Mouse (Mus musculus): ENCODE data around the gene Reck. TPM values are rescaled to one million over a fixed set of nuclear protein-coding genes. Genes with fewer than 3 reads are reported as not detected.

Reck gene
- total and polyA plus RNA-seq, 3 experiments, result 0.12 to 0.60 TPM; not detected in 1

- no peak for DNase-seq (ENCODE audit: low read depth, low spot score)
- no peak within 1 kb of the TSS for H3K9ac ChIP-seq (ENCODE audit: control insufficient read depth, low read depth, low read length, poor library complexity, severe bottlenecking)
- no peak within 1 kb of the TSS for H3K4me3 ChIP-seq (ENCODE audit: control insufficient read depth in 1 of 2, insufficient read depth in 1 of 2, low read depth in 2 of 2, low read length in 2 of 2)
- H3K79me2 ChIP-seq (ENCODE audit: control insufficient read depth, insufficient read depth, low read length, poor library complexity), result no peaks in the 10 kb centered on the region
- no peaks in the 10 kb centered on the region for H3K4me1 ChIP-seq (ENCODE audit: control insufficient read depth in 1 of 2, insufficient read depth in 2 of 2, low read length in 2 of 2)
- H3K36me3 ChIP-seq (ENCODE audit: control insufficient read depth in 1 of 2, insufficient read depth in 2 of 2, low read length in 2 of 2), result no peaks in the 10 kb centered on the region
- no peak within 1 kb of the TSS for H3K27ac ChIP-seq (ENCODE audit: control insufficient read depth, low read depth, low read length)
- peaks cover 3% of the 10 kb centered on the region in 2 experiments for H3K27me3 ChIP-seq (ENCODE audit: control insufficient read depth in 1 of 2, insufficient read depth in 2 of 2, low read length in 2 of 2)
- TF ChIP-seq NRF1 (IDR thresholded peaks at IDR 0.05; ENCODE audit: insufficient read depth, low read depth, low read length, poor library complexity, severe bottlenecking), result no peak
- no peak for TF ChIP-seq ZMIZ1 (IDR thresholded peaks at IDR 0.05; ENCODE audit: low read depth, low read length)
- TF ChIP-seq NELFE (IDR thresholded peaks at IDR 0.05; ENCODE audit: low read depth, low read length), result no peak
- no peak for TF ChIP-seq MAFK (IDR thresholded peaks at IDR 0.05; ENCODE audit: borderline replicate concordance, low read depth, low read length)
- TF ChIP-seq POLR2A (IDR thresholded peaks at IDR 0.05; ENCODE audit: control insufficient read depth in 1 of 2, insufficient read depth in 1 of 2, low read depth in 1 of 2, low read length in 2 of 2, poor library complexity in 1 of 2), result no peak
- H3K9me3 ChIP-seq (replicated peaks; ENCODE audit: insufficient read depth, low read length), result no peaks in the 10 kb centered on the region
These were observed 24.1 kb upstream of the Reck start, which contains the start of gene Olfr155 for GRCm38 (mm10) chr4:43851265-43851664. Gene Olfr155 (plus strand): TSS chr4:43851565.

GRCm38 (mm10) chr4:43854101-43854500, 21.2 kb upstream of the Reck start:
- no peak overlapping the region for H3K9ac ChIP-seq (ENCODE audit: control insufficient read depth, low read depth, low read length, poor library complexity, severe bottlenecking)
- H3K79me2 ChIP-seq (ENCODE audit: control insufficient read depth, insufficient read depth, low read length, poor library complexity), result no peaks in the 10 kb centered on the region
- no peaks in the 10 kb centered on the region for H3K9me3 ChIP-seq (replicated peaks; ENCODE audit: insufficient read depth, low read length)
- H3K4me1 ChIP-seq (ENCODE audit: control insufficient read depth in 1 of 2, insufficient read depth in 2 of 2, low read length in 2 of 2), result no peaks in the 10 kb centered on the region
- no peak for DNase-seq (ENCODE audit: low read depth, low spot score)
- no peak overlapping the region for H3K4me3 ChIP-seq (ENCODE audit: control insufficient read depth in 1 of 2, insufficient read depth in 1 of 2, low read depth in 2 of 2, low read length in 2 of 2)
- no peak for TF ChIP-seq SIN3A (IDR thresholded peaks at IDR 0.05; ENCODE audit: low read length)
- no peak for TF ChIP-seq RCOR1 (IDR thresholded peaks at IDR 0.05; ENCODE audit: low read depth, low read length)
- TF ChIP-seq EP300 (IDR thresholded peaks at IDR 0.05; ENCODE audit: low read depth in 1 of 2, low read length in 2 of 2), result no peak
- TF ChIP-seq CHD1 (IDR thresholded peaks at IDR 0.05; ENCODE audit: low read depth, low read length), result no peak
- TF ChIP-seq UBTF (IDR thresholded peaks at IDR 0.05; ENCODE audit: borderline replicate concordance, insufficient read depth, low read depth, low read length), result no peak
- no peak for TF ChIP-seq GATA1 (IDR thresholded peaks at IDR 0.05; ENCODE audit: low read depth, low read length)
- no peak for TF ChIP-seq JUND (IDR thresholded peaks at IDR 0.05; ENCODE audit: low read depth, low read length)
- TF ChIP-seq MYB (IDR thresholded peaks at IDR 0.05; ENCODE audit: low read depth, low read length), result no peak
- no peak for TF ChIP-seq USF1 (IDR thresholded peaks at IDR 0.05; ENCODE audit: low read depth, low read length)
- TF ChIP-seq ZKSCAN1 (IDR thresholded peaks at IDR 0.05; ENCODE audit: low read depth, low read length), result no peak
- TF ChIP-seq ZC3H11A (IDR thresholded peaks at IDR 0.05; ENCODE audit: low read depth, low read length), result no peak
- TF ChIP-seq MAZ (IDR thresholded peaks at IDR 0.05; ENCODE audit: low read depth, low read length), result no peak
- TF ChIP-seq GABPA (IDR thresholded peaks at IDR 0.05; ENCODE audit: low read depth, low read length), result no peak
- no peak for TF ChIP-seq E2F4 (IDR thresholded peaks at IDR 0.05; ENCODE audit: borderline replicate concordance, low read depth, low read length)
- TF ChIP-seq CTCF (IDR thresholded peaks at IDR 0.05 in 2 of 3, conservative IDR thresholded peaks at IDR 0.05 in 1 of 3; ENCODE audit: control insufficient read depth in 1 of 3, insufficient read depth in 1 of 3, low read depth in 2 of 3, low read length in 3 of 3, poor library complexity in 1 of 3, severe bottlenecking in 1 of 3), result no peak
- H3K27ac ChIP-seq (ENCODE audit: control insufficient read depth, low read depth, low read length), result no peak overlapping the region
- no peaks in the 10 kb centered on the region for H3K36me3 ChIP-seq (ENCODE audit: control insufficient read depth in 1 of 2, insufficient read depth in 2 of 2, low read length in 2 of 2)
- peaks cover 3% of the 10 kb centered on the region in 2 experiments; a peak in 2 of 4 replicates for H3K27me3 ChIP-seq (ENCODE audit: control insufficient read depth in 1 of 2, insufficient read depth in 2 of 2, low read length in 2 of 2)

Measured in MEL (cell line).